Mouse (Mus musculus) C2C12 (cell line): ENCODE results near the gene Olfr890.
"Not testable (repeated sequence)": the region's sequence is repeated elsewhere in the genome, so short reads cannot be mapped to it uniquely, and the experiment has no call there.

ENCODE experiments used
- CEBPB ChIP-seq: IDR thresholded peaks from one replicate; pipeline ENCODE4 v1.6.1; 2011; ENCODE audit warnings: low read depth, mild to moderate bottlenecking, control low read depth, moderate library complexity
- CTCF ChIP-seq: IDR thresholded peaks from one replicate; pipeline ENCODE4 v1.5.1; 2011; ENCODE audit not compliant: control insufficient read depth, insufficient read depth, insufficient read length
- FOSL1 ChIP-seq: IDR thresholded peaks from one replicate; pipeline ENCODE4 v1.8.0; 2011; ENCODE audit warnings: mild to moderate bottlenecking, low read length; ENCODE audit not compliant: poor library complexity, insufficient read depth, severe bottlenecking
- MAX ChIP-seq: IDR thresholded peaks from one replicate; pipeline ENCODE4 v1.6.1; 2011; ENCODE audit warnings: mild to moderate bottlenecking, control low read depth
- MYOD1 ChIP-seq: IDR thresholded peaks from one replicate; pipeline ENCODE4 v1.6.1; 2011; ENCODE audit warnings: low read depth; ENCODE audit not compliant: control insufficient read depth, insufficient read length
- MYOG ChIP-seq: IDR thresholded peaks from one replicate; pipeline ENCODE4 v1.6.1; 2011; ENCODE audit not compliant: control insufficient read depth, insufficient read length; ENCODE audit errors: extremely low read depth
- USF1 ChIP-seq: IDR thresholded peaks from one replicate; pipeline ENCODE4 v1.6.1; 2011; ENCODE audit warnings: low read depth, mild to moderate bottlenecking, control low read depth, moderate library complexity

- not testable (repeated sequence) for TF ChIP-seq CTCF, MAX, MYOG, CEBPB, USF1, FOSL1, MYOD1
Measured at GRCm38 (mm10) chr9:38168341-38168740, 26.0 kb downstream of the Olfr890 start.
